Mouse (Mus musculus): ENCODE measurements around the gene Pirt. TPM values are rescaled to one million over a fixed set of nuclear protein-coding genes. Genes with fewer than 3 reads are reported as not detected.
A peak's percentile ranks its signal among the peaks of the same experiment; 100 is the strongest.

Gene Pirt
- polyA plus RNA-seq, 1 experiment from 2014 or later, result 0.11 TPM

- peak overlapping the region; percentile 42; the same call in 1 of the 2 replicates for H3K4me2 ChIP-seq (ENCODE audit: low read length)
- peak; percentile 92 for ATAC-seq
- DNase-seq (ENCODE audit: low spot score), result peak; percentile 94
- no peaks in the 10 kb centered on the region for H3K36me3 ChIP-seq (ENCODE audit: control insufficient read depth, insufficient read depth, low read length)
- 0 out of 2 replicates have a peak, but pooled peaks cover 2% of the 10 kb centered on the region for H3K4me1 ChIP-seq (ENCODE audit: control insufficient read depth, insufficient read depth, low read length)
- 12% methylated on average over 21 of the region's 21 CpGs for WGBS
- H3K9me3 ChIP-seq (replicated peaks; ENCODE audit: control insufficient read depth, low read length), result no peaks in the 10 kb centered on the region
- no peaks in the 10 kb centered on the region for H3K27me3 ChIP-seq (replicated peaks; ENCODE audit: control insufficient read depth, insufficient read depth, low read length)
- peak overlapping the region; percentile 79 for H3K27ac ChIP-seq (ENCODE audit: low read depth, low read length)
- no peak overlapping the region for H3K4me3 ChIP-seq (ENCODE audit: low read depth, low read length)
- H3K9ac ChIP-seq (ENCODE audit: low read length), result peak overlapping the region; percentile 43
Measured at GRCm38 (mm10) chr11:66905617-66906384, 6.0 kb upstream of the Pirt start.

GRCm38 (mm10) chr11:66912531-66913458, 1.0 kb downstream of the Pirt start:
- Histone ChIP-seq H3K27me3 (replicated peaks; ENCODE audit: control insufficient read depth, insufficient read depth, low read length) (no peaks in the 10 kb centered on the region), H3K4me2 (ENCODE audit: low read length) (no peak overlapping the region), H3K4me1 (ENCODE audit: control insufficient read depth, insufficient read depth, low read length) (no peaks in the 10 kb centered on the region), H3K9me3 (replicated peaks; ENCODE audit: control insufficient read depth, low read length) (no peaks in the 10 kb centered on the region), H3K27ac (ENCODE audit: low read depth, low read length) (no peak overlapping the region), H3K4me3 (ENCODE audit: low read depth, low read length) (no peak overlapping the region), H3K9ac (ENCODE audit: low read length) (no peak overlapping the region), H3K36me3 (ENCODE audit: control insufficient read depth, insufficient read depth, low read length) (no peaks in the 10 kb centered on the region)
- DNase-seq (ENCODE audit: low spot score), result no peak
- WGBS, result 61% methylated on average over 17 of the region's 17 CpGs
- no peak for ATAC-seq

- 15% methylated on average over 3 of the region's 3 CpGs for WGBS
- H3K27ac ChIP-seq (ENCODE audit: low read depth, low read length), result no peak overlapping the region
- no peak overlapping the region for H3K4me3 ChIP-seq (ENCODE audit: low read depth, low read length)
- ATAC-seq, result no peak
- H3K27me3 ChIP-seq (replicated peaks; ENCODE audit: control insufficient read depth, insufficient read depth, low read length), result no peaks in the 10 kb centered on the region
- H3K4me1 ChIP-seq (ENCODE audit: control insufficient read depth, insufficient read depth, low read length), result no peaks in the 10 kb centered on the region
- peak; percentile 57 for DNase-seq (ENCODE audit: low spot score)
- no peak overlapping the region for H3K4me2 ChIP-seq (ENCODE audit: low read length)
- H3K36me3 ChIP-seq (ENCODE audit: control insufficient read depth, insufficient read depth, low read length), result no peaks in the 10 kb centered on the region
- H3K9ac ChIP-seq (ENCODE audit: low read length), result no peak overlapping the region
- H3K9me3 ChIP-seq (replicated peaks; ENCODE audit: control insufficient read depth, low read length), result no peaks in the 10 kb centered on the region
Measured at GRCm38 (mm10) chr11:66914249-66914648, 2.5 kb downstream of the Pirt start.

- no peak for DNase-seq (ENCODE audit: low spot score)
- H3K4me3 ChIP-seq (ENCODE audit: low read depth, low read length), result no peak overlapping the region
- H3K9ac ChIP-seq (ENCODE audit: low read length), result no peak overlapping the region
- no peaks in the 10 kb centered on the region for H3K9me3 ChIP-seq (replicated peaks; ENCODE audit: control insufficient read depth, low read length)
- no peak for ATAC-seq
- H3K27ac ChIP-seq (ENCODE audit: low read depth, low read length), result no peak overlapping the region
- H3K4me1 ChIP-seq (ENCODE audit: control insufficient read depth, insufficient read depth, low read length), result no peaks in the 10 kb centered on the region
- 84% methylated on average over 2 of the region's 2 CpGs for WGBS
- no peaks in the 10 kb centered on the region for H3K36me3 ChIP-seq (ENCODE audit: control insufficient read depth, insufficient read depth, low read length)
- H3K4me2 ChIP-seq (ENCODE audit: low read length), result no peak overlapping the region
- H3K27me3 ChIP-seq (replicated peaks; ENCODE audit: control insufficient read depth, insufficient read depth, low read length), result no peaks in the 10 kb centered on the region
Measured at GRCm38 (mm10) chr11:66920012-66920411, 8.2 kb downstream of the Pirt start.

GRCm38 (mm10) chr11:66924095-66924823, 12.5 kb downstream of the Pirt start:
- Histone ChIP-seq H3K27me3 (replicated peaks; ENCODE audit: control insufficient read depth, insufficient read depth, low read length) (no peaks in the 10 kb centered on the region), H3K9me3 (replicated peaks; ENCODE audit: control insufficient read depth, low read length) (no peaks in the 10 kb centered on the region), H3K4me3 (ENCODE audit: low read depth, low read length) (no peak overlapping the region), H3K4me1 (ENCODE audit: control insufficient read depth, insufficient read depth, low read length) (no peaks in the 10 kb centered on the region), H3K36me3 (ENCODE audit: control insufficient read depth, insufficient read depth, low read length) (no peaks in the 10 kb centered on the region), H3K9ac (ENCODE audit: low read length) (no peak overlapping the region), H3K27ac (ENCODE audit: low read depth, low read length) (no peak overlapping the region), H3K4me2 (ENCODE audit: low read length) (no peak overlapping the region)
- no peak for ATAC-seq
- WGBS, result 91% methylated on average over 11 of the region's 11 CpGs
- no peak for DNase-seq (ENCODE audit: low spot score)

GRCm38 (mm10) chr11:66928311-66928710, 16.5 kb downstream of the Pirt start:
- H3K27me3 ChIP-seq (replicated peaks; ENCODE audit: control insufficient read depth, insufficient read depth, low read length), result no peaks in the 10 kb centered on the region
- no peaks in the 10 kb centered on the region for H3K36me3 ChIP-seq (ENCODE audit: control insufficient read depth, insufficient read depth, low read length)
- no peaks in the 10 kb centered on the region for H3K9me3 ChIP-seq (replicated peaks; ENCODE audit: control insufficient read depth, low read length)
- no peak overlapping the region for H3K27ac ChIP-seq (ENCODE audit: low read depth, low read length)
- H3K9ac ChIP-seq (ENCODE audit: low read length), result no peak overlapping the region
- 48% methylated on average over 3 of the region's 3 CpGs for WGBS
- H3K4me2 ChIP-seq (ENCODE audit: low read length), result no peak overlapping the region
- DNase-seq (ENCODE audit: low spot score) (no peak), ATAC-seq (no peak)
- H3K4me3 ChIP-seq (ENCODE audit: low read depth, low read length), result no peak overlapping the region
- 0 out of 2 replicates have a peak, but pooled peaks cover 2% of the 10 kb centered on the region for H3K4me1 ChIP-seq (ENCODE audit: control insufficient read depth, insufficient read depth, low read length)

- no peak overlapping the region for H3K4me2 ChIP-seq (ENCODE audit: low read length)
- no peaks in the 10 kb centered on the region for H3K36me3 ChIP-seq (ENCODE audit: control insufficient read depth, insufficient read depth, low read length)
- H3K9ac ChIP-seq (ENCODE audit: low read length), result no peak overlapping the region
- no peak overlapping the region for H3K27ac ChIP-seq (ENCODE audit: low read depth, low read length)
- no peak overlapping the region for H3K4me3 ChIP-seq (ENCODE audit: low read depth, low read length)
- 0 out of 2 replicates have a peak, but pooled peaks cover 2% of the 10 kb centered on the region for H3K4me1 ChIP-seq (ENCODE audit: control insufficient read depth, insufficient read depth, low read length)
- DNase-seq (ENCODE audit: low spot score) (no peak), ATAC-seq (no peak)
- WGBS, result 68% methylated on average over 9 of the region's 9 CpGs
- no peaks in the 10 kb centered on the region for H3K9me3 ChIP-seq (replicated peaks; ENCODE audit: control insufficient read depth, low read length)
- H3K27me3 ChIP-seq (replicated peaks; ENCODE audit: control insufficient read depth, insufficient read depth, low read length), result no peaks in the 10 kb centered on the region
Measured at GRCm38 (mm10) chr11:66932827-66933599, 21.2 kb downstream of the Pirt start.

Measured in forebrain, embryonic 14.5 days (tissue).